Mouse (Mus musculus): Measurements from ENCODE around the gene Obscn. TPM values are rescaled to one million over a fixed set of nuclear protein-coding genes. Genes with fewer than 3 reads are reported as not detected.
A peak's percentile ranks its signal among the peaks of the same experiment; 100 is the strongest.

The Obscn gene
- total and polyA plus RNA-seq, 3 experiments: 0.09 to 0.13 (median 0.13) TPM

DNA sequence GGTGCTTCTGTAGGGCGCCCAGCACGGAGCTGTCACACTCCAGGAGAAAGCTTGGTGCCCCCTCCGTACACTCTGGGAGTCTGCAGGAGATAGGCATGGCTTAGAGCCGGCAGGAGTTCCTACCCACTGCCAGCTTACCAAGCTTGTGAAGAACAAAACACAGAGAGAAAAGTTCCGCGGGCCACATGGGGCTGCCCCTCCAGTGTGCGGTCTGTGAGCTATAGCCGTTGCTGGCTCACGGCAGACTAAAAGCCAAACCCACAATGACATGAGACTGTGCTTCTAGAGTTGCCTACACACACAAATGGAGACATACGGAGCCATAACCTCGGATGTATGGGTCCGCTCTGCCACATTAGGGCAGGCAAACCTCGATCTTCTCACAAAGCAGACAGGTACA, 22.9 kb upstream of the Obscn start (continued):
- 0 out of 2 replicates have a peak, but pooled peaks have one; percentile 25 for TF ChIP-seq TBP (conservative IDR thresholded peaks at IDR 0.05; ENCODE audit: low read depth, low read length)
- TF ChIP-seq EP300 (IDR thresholded peaks at IDR 0.05; ENCODE audit: low read length): peak; percentile 74
- TF ChIP-seq SIN3A (IDR thresholded peaks at IDR 0.05; ENCODE audit: low read length): peak; percentile 61; the same call in 1 of the 2 replicates
- TF ChIP-seq BHLHE40 (IDR thresholded peaks at IDR 0.05; ENCODE audit: low read depth, low read length): peak; percentile 61
- TF ChIP-seq SMC3 (IDR thresholded peaks at IDR 0.05; ENCODE audit: low read depth, low read length): no peak
- TF ChIP-seq MEF2A (IDR thresholded peaks at IDR 0.05; ENCODE audit: borderline replicate concordance, low read depth, low read length): peak; percentile 71
- TF ChIP-seq IRF4 (IDR thresholded peaks at IDR 0.05; ENCODE audit: low read depth, low read length): peak; percentile 65; the same call in 1 of the 2 replicates
- no peak for TF ChIP-seq CHD2 (IDR thresholded peaks at IDR 0.05; ENCODE audit: low read length)
- no peak; the same call in 1 of the 2 replicates for TF ChIP-seq RAD21 (IDR thresholded peaks at IDR 0.05; ENCODE audit: low read depth, low read length)
- no peak for TF ChIP-seq CHD1 (IDR thresholded peaks at IDR 0.05; ENCODE audit: low read depth, low read length)

DNA sequence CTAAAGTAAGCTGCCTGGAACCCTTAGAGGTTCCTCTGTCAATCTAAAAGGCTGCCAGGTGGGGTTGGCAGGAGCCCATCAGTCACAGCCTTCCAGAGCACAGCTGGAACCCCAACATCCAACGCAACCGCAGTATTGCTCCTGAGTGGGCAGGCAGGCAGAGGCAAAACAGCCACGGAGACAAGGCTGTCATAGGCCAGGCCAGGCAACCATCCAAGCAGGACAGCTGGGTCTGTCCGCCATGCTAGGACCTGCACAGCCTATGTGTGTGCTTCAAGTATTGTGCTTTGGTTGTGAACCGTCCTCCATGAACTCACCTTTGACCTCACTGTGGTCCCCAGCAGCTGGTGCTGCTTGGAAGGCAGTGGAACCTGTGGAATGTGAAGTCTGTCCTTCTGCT, 19.7 kb upstream of the Obscn start:
- Histone ChIP-seq H3K4me3 (replicated peaks in 1 of 3; ENCODE audit: low read depth in 2 of 3, low read length in 2 of 3, poor library complexity in 1 of 3) (no peak overlapping the region), H3K9ac (ENCODE audit: insufficient read depth, low read depth) (no peak overlapping the region), H3K27me3 (replicated peaks) (no peaks in the 10 kb centered on the region), H3K4me2 (ENCODE audit: insufficient read depth, low read depth, poor library complexity, severe bottlenecking) (no peak overlapping the region), H3K27ac (ENCODE audit: insufficient read depth, low read depth) (no peak overlapping the region), H3K79me2 (replicated peaks; ENCODE audit: control insufficient read depth, extremely low read depth, insufficient read depth, poor library complexity, severe bottlenecking) (no peaks in the 10 kb centered on the region), H3K4me1 (ENCODE audit: control insufficient read depth in 1 of 2, insufficient read depth in 2 of 2) (peaks cover 16 to 30% of the 10 kb centered on the region in 2 experiments), H3K36me3 (replicated peaks in 1 of 2; ENCODE audit: control insufficient read depth in 1 of 2, insufficient read depth in 1 of 2, low read length in 1 of 2) (peaks cover 11 to 36% of the 10 kb centered on the region in 2 experiments), H3K9me3 (replicated peaks; ENCODE audit: low read length) (no peaks in the 10 kb centered on the region)
- in situ Hi-C loops (cut with MboI; ENCODE audit: low pct_ligation_motif_present, low pct_unique_long_range_greater_than_20kb, low sequenced_read_pairs): no loop called here
- DNase-seq (ENCODE audit: extremely low read depth): no peak
- no peak for TF ChIP-seq POLR2A (IDR thresholded peaks at IDR 0.05; ENCODE audit: low read depth, low read length)
- TF ChIP-seq TCF12 (IDR thresholded peaks at IDR 0.05; ENCODE audit: low read depth, low read length): no peak
- TF ChIP-seq MXI1 (IDR thresholded peaks at IDR 0.05; ENCODE audit: low read depth, low read length): no peak
- no peak for TF ChIP-seq ELF1 (IDR thresholded peaks at IDR 0.05; ENCODE audit: low read depth, low read length)
- TF ChIP-seq MYC (IDR thresholded peaks at IDR 0.05; ENCODE audit: low read depth, low read length): no peak
- dilution Hi-C loops (cut with MboI; ENCODE audit: extremely low pct_ligation_motif_present, extremely low pct_unique_long_range_greater_than_20kb, low sequenced_read_pairs): no loop called here

DNA sequence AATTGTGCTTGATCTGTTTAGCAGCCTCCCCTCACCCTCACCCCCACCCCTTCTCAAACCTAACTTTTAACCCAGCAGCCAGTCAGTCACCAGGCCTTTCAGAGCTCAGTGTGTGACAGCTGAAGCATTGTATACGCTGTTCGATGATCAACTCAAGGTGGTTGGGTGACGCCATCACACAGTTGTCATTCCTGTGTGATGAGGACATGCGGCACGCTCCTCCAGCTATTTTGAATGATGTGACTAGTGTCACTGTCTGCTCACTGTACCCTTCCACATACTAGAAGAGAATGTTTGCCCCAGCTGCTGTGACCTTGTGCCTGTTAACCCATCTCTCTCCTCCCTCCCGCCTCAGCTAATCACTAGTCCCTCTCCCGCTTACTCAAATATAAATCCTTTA, 18.0 kb upstream of the Obscn start:
- Histone ChIP-seq H3K27me3 (replicated peaks) (peaks cover 8% of the 10 kb centered on the region), H3K36me3 (replicated peaks in 1 of 2; ENCODE audit: control insufficient read depth in 1 of 2, insufficient read depth in 1 of 2, low read length in 1 of 2) (peaks cover 11 to 32% of the 10 kb centered on the region in 2 experiments), H3K79me2 (replicated peaks; ENCODE audit: control insufficient read depth, extremely low read depth, insufficient read depth, poor library complexity, severe bottlenecking) (no peaks in the 10 kb centered on the region), H3K9ac (ENCODE audit: insufficient read depth, low read depth) (no peak overlapping the region), H3K9me3 (replicated peaks; ENCODE audit: low read length) (no peaks in the 10 kb centered on the region), H3K4me2 (ENCODE audit: insufficient read depth, low read depth, poor library complexity, severe bottlenecking) (no peak overlapping the region), H3K4me3 (replicated peaks in 1 of 3; ENCODE audit: low read depth in 2 of 3, low read length in 2 of 3, poor library complexity in 1 of 3) (no peak overlapping the region), H3K4me1 (ENCODE audit: control insufficient read depth in 1 of 2, insufficient read depth in 2 of 2) (peaks cover 11 to 17% of the 10 kb centered on the region in 2 experiments), H3K27ac (ENCODE audit: insufficient read depth, low read depth) (no peak overlapping the region)
- dilution Hi-C loops (cut with MboI; ENCODE audit: extremely low pct_ligation_motif_present, extremely low pct_unique_long_range_greater_than_20kb, low sequenced_read_pairs) (no loop called here), in situ Hi-C loops (cut with MboI; ENCODE audit: low pct_ligation_motif_present, low pct_unique_long_range_greater_than_20kb, low sequenced_read_pairs) (no loop called here)
- no peak for DNase-seq (ENCODE audit: extremely low read depth)
- TF ChIP-seq TCF12 (IDR thresholded peaks at IDR 0.05; ENCODE audit: low read depth, low read length): no peak
- no peak for TF ChIP-seq RAD21 (IDR thresholded peaks at IDR 0.05; ENCODE audit: low read depth, low read length)
- no peak for TF ChIP-seq KAT2A (IDR thresholded peaks at IDR 0.05; ENCODE audit: insufficient replicate concordance, low read length)
- no peak for TF ChIP-seq SIN3A (IDR thresholded peaks at IDR 0.05; ENCODE audit: low read length)
- no peak for TF ChIP-seq E2F4 (IDR thresholded peaks at IDR 0.05; ENCODE audit: insufficient replicate concordance, low read depth, low read length)
- no peak for TF ChIP-seq MAX (IDR thresholded peaks at IDR 0.05; ENCODE audit: low read length)
- no peak for TF ChIP-seq GABPA (IDR thresholded peaks at IDR 0.05; ENCODE audit: insufficient replicate concordance, low read depth, low read length)
- no peak for TF ChIP-seq CHD2 (IDR thresholded peaks at IDR 0.05; ENCODE audit: low read length)
- TF ChIP-seq TBP (conservative IDR thresholded peaks at IDR 0.05; ENCODE audit: low read depth, low read length): no peak
- TF ChIP-seq USF1 (IDR thresholded peaks at IDR 0.05; ENCODE audit: low read depth, low read length): no peak
- no peak for TF ChIP-seq ETS1 (conservative IDR thresholded peaks at IDR 0.05; ENCODE audit: low read depth, low read length)
- TF ChIP-seq NRF1 (IDR thresholded peaks at IDR 0.05; ENCODE audit: low read depth, low read length): no peak
- no peak for TF ChIP-seq POLR2A (IDR thresholded peaks at IDR 0.05; ENCODE audit: low read depth, low read length)
